Mouse (Mus musculus) kidney, postnatal 36 days (tissue): ENCODE results near the gene Hnrnpul2.
A peak's percentile ranks its signal among the peaks of the same experiment; 100 is the strongest.

Experiments used
- DNase-seq, 2 experiments: peaks; one replicate each; pipeline ENCODE4 v3.0.0; 2021 to 2022; ENCODE audit warnings: mixed read lengths in 2 of 2

The Hnrnpul2 gene

DNA sequence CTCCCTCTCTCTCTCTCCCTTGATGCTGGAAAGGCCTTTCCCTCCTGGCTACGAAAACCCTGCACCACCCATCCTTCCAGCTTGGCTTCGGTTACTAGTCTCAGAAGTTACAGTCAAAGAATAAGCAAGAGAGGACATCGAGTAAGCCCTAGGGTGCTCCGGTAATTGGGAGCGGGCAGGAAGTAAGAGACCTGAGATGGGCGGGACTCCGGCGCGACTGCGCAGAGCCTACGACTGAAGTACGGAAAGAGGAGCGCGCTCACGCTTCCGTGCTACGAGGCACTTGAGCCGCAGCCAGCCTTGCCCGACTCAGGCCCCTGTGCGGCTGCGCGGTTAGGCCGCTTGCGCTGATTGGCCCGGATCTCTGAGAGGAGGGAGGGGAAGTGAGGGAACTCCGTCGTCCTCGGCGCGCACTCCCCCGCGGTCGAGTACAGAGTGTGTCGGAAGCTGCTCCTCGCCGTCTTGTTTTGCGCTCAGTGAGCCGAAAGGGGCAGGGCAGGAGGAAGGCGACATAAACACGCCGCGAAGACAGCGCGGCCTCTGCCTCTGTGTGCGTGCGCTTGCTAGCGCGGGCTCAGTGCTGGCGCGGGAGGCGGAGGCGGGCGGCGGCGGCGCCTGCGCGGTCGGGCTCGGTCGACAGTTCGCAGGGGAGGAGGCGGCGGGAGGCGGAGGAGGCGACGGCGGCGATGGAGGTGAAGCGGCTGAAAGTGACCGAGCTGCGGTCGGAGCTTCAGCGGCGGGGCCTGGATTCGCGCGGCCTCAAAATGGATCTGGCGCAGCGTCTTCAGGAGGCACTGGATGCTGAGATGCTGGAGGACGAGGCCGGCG is at the start of gene Hnrnpul2:
Gene Hnrnpul2, plus strand, starts transcription at position 415 of the 828 bp plus-strand sequence.
- peak; percentile 99 for DNase-seq

- DNase-seq, result peak; percentile 85 to 92
Measured at GRCm38 (mm10) chr19:8770567-8771270, 49.1 kb upstream of the Hnrnpul2 start, which contains the start of gene Tmem223. Tmem223 (plus strand) TSS chr19:8770996.

DNA sequence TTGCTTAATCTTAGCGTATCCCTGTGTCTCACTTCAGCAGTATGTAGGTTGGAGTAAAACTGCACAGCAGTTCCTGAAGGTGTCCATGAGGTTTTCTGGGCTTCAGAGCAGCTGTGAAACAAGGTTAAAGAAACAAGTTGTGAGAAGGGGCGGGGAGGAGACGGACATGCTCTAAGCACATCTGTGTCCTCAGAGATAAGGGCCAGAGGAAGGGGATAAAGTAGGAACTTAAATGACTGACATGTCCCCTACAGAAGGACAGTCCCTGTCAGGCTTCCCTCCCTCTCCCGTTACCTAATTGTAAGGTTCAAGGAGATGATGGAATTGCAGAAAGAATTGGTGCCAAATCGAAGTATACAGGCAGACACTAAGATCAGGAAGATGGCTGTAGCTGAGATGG is 46.8 kb upstream of the Hnrnpul2 start:
- DNase-seq, result no peak

DNA sequence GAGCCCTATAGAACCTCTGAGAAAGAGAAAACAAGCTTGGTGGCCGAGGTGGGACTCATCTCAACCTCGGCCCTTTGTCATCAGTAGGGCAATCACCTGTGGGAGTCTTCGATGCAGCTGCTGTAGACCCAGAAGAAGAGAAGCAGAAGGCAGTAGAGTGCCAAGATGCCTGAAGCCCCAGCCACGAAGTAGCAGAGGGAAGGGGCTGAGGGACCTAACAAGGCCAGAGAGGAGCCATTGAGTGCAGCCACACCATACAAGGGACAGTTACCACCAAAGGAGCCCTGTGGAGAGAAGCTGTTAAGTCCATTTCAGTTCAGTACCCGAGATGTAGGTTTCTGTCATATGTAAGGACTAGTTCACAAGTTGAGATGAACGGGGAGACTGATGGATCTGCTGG is 46.4 kb upstream of the Hnrnpul2 start:
- no peak for DNase-seq

DNA sequence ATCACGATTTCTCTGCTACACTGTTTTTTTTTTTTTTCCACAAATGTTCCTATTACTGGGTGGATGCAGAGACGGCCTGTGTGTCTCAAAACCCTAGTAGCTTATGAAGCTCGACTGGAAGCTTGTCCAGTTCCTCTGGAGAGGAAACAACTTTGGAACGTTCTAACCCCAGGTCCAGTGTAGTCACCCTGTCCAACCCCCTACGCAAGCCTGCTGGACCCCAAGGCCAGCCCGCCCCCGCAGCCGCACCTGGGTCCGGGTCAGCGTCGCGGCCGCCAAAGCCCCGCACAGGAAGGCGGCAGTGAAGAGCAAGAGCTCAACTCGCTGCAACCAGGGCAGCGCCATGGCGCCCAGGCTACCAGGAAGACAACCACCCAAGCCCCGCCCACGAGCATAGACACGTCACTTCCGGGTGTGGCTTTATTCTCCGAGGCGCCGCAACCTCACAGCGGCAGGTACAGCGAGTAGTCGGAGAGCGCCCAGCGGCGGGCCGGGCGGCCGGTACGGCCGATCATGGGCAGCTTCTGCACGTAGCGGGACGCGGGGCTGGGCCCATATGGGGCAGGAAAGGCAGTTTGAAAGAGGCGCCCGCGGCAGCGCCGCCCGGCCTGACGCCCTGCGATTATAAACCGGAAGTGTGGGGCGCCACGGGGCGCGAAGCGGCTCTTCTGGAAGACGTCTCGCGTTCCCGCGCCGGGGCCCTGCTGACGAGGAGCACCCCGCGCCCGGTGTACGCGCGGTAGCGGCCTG is 45.5 kb upstream of the Hnrnpul2 start, which contains the start of gene Tmem179b:
Gene Tmem179b, minus strand, starts transcription at position 382 of the 750 bp plus-strand sequence.
- DNase-seq, result peak; percentile 96 to 98

DNA sequence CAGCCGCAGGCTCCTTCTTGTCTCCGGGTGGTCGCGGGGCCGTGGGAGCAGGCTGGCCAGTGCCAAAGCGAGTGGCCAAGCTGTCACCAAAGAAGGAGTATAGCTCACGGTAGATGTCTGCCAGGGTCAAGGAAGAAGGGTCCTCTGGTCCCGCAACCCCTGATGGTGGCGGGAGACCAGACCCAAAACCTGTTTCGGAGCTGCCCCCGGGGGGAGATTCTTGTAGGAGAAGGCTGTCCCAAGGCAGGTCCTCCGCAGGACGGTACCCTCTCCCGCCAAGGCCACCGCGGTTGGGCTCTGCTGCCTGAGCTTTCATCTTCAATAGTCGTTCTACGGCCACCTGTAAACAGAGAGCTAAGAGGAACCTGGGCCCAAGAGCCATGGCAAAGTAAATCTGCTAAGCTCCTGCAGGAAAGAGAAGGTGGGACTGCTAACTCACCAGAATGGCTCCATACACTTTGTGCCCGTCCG is 44.8 kb upstream of the Hnrnpul2 start:
- DNase-seq, result no peak

DNA sequence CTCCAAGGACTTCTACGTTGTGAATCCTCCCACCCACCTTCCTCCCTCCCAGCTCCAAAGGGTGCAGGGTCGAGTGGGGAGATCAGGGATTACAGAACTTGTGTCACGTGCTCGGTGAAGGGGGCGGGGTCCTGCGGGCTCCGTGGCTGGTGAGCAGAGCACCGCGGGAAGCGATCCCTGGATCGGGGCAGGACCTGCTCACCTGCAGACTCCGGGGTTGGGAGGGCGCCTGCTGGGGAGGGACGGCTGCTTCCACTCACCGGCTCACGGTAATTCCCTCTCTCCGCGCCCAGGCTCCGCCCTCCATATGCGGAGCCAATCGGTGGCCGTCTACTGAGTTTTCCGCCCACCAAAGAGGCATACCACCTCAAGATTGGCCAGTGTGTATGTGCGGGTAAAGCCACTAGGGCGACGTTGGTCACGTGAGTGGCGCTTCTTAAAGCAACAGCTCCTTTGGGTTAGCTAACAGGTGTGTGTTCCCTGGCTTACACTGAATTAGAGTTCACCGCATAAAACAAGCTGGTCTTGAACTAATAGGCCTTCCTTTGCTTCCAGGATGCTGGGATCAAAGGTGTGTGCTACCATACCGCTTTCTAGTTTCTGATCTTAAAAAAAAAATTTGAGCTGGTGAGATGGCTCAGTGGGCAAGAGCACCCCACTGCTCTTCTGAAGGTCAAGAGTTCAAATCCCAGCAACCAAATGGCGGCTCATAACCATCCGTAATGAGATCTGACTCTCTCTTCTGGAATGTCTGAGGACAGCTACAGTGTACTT is 33.6 kb upstream of the Hnrnpul2 start, which contains the start of gene Taf6l:
Gene Taf6l, minus strand, starts transcription at position 410 of the 774 bp plus-strand sequence.
- DNase-seq, result peak; percentile 96 to 98

DNA sequence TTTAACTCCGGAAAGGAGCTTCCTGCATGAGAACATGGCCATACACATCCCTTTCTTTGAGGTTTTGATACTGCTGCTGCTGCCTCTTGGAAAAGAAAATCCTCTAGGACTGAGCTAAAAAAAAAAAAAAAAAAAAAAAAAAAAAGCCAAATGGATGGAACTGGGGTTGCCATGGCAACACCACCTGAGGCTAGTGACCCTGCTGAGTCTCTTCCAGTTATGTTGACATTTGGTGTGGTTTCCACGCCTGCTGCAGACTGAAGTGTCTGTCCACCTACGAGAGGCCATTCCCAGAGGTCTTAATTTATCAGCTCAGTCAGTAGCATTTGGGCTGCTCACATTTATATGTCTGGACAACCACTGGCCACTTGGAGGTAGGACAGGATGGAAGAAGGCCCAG is 31.3 kb upstream of the Hnrnpul2 start:
- DNase-seq, result no peak

GRCm38 (mm10) chr19:8789171-8789570 is 30.6 kb upstream of the Hnrnpul2 start:
- no peak for DNase-seq

DNA sequence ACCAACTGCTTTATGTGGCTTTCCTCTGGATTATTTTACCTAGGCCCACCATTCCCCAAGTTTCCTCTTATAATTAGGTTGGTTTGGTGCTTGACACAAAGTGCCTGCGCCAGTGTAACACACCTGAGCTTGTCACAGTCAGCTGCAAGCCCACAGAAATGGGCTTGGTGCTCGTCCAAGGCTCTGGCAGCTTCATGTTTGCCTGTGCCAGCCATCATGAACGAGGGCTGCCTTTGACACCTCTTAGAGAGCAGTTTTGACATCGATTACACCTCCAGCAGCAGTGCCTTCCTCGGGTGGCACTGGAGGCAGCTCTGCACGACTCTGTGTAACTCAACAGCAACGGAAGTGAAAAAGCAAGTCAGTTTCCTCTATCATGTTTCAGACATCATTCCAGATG is 29.6 kb upstream of the Hnrnpul2 start:
- no peak for DNase-seq

GRCm38 (mm10) chr19:8798264-8798946 is 21.4 kb upstream of the Hnrnpul2 start, which contains the start of gene Polr2g:
Polr2g (minus strand) TSS chr19:8798577.
- peak; percentile 95 for DNase-seq

GRCm38 (mm10) chr19:8798947-8799315 is 20.9 kb upstream of the Hnrnpul2 start:
- no peak for DNase-seq

DNA sequence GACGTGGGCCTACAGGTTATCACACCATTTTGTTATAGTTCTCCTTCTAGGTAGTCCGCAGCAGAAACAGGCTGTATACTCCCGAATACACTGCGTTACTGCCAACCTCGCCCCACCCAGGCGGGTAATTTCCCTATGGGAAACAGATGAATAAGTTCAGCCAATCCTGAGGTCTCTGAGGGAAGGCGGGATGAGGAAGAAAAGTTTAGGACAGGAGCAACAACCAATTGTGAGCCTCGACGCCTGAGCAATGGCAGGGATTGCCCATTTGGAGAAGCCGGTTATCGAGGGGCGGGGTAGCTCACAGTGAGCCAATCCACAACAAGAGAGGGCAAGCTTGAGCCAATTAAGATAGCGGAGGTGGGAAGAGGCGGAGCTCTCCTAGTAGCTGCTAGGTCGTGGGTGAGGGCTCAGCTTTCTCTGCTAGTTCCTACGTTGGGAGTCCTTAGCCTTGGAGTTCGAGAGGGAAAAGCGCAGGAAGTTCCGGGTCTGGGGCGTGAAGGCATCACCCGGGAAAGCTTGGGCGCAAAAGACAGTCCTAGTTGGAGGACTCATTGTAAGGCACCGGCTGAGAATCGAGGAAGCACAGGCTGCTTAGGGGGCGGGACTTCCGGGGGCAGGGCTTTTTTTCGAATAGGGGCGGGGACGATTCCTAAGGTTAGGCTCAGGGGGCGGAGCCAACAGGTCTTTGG is 17.5 kb upstream of the Hnrnpul2 start, which contains the start of gene Zbtb3:
Gene Zbtb3, plus strand, starts transcription at position 426 of the 692 bp plus-strand sequence.
- peak; percentile 94 to 99 for DNase-seq

DNA sequence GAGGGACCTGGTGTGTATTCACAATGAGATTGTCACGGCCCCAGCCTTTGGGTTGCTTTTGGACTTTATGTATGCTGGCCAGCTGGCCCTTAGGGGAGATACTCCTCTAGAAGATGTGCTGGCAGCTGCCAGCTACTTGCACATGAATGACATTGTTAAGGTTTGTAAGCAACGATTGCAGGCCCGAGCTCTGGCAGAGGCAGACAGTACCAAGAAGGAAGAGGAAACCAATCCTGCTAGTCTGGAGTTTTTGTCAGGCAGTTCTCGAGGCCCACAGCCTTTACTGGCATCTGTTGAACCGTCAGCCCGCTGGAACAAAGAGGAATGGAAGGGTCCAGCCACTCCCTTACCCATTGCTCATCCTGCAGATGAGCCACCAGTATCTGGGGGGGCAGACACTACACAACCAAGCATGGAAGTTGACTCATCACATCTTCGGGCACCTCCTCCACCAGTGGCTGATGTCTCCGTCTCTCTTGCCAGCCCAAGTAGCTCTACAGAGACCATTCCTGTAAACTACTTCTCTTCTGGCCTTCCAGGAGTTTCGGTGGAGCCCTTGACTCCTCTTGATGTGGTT is 16.5 kb upstream of the Hnrnpul2 start:
- DNase-seq, result no peak

- DNase-seq, result no peak
Measured at GRCm38 (mm10) chr19:8803879-8804660, 15.7 kb upstream of the Hnrnpul2 start.

DNA sequence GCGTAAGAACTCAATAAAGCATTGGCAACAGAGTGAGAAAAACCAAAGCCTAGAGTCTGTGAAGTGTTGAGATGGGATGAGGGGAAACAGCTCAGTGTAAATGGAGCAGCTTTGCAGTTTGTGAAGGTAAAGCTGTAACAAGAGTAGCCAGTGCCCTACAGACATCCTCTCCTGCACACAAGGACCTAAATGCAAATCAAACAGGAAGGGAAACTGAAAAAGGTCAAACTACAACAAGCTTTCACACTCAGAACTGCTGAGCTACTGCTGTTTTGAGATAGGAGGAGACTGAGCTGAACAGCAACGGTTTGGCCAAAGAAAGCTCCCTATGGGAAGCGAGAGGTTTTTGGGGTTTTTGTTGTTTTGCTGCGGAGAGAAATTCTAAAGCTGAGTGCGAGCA is 13.0 kb upstream of the Hnrnpul2 start:
- DNase-seq, result no peak

DNA sequence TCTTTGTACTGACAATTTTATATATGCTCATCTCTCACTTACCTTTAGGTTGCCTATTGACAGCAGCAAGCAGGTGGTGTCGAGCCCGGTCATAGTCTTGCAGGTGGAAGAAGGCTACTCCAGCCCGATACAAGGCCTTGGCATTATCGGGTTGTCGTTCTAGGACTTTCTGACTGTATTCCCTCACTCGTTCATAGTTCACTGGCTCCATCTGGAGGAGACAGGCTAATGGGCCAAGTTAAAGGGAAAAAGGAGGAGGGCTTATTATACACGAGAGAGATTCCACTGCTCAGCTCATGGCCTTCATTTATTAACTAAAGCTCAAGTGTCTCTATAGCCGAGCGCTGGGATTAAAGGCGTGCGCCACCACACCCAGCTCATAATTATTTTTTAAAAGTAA is 4.0 kb upstream of the Hnrnpul2 start:
- peak; percentile 53 to 61 for DNase-seq

DNA sequence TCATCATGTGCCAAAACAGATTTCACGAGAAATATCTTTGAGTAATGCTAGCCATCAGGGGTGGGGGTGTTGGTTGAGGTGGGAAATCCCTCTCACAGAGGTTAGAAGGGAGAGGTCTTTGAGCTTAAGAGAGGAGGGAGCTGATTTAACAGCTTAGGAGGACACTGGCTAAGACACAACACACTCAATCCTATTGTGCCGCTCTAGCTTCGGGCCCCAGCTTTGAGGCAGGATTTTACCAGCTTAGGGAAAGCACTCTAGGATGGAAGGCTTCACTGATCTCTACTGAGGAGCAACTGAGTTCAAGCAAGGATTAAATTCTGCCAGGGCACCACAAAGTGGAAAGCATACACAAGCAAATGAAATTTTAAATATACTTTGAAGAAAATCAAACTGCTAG is 2.8 kb upstream of the Hnrnpul2 start:
- no peak for DNase-seq

DNA sequence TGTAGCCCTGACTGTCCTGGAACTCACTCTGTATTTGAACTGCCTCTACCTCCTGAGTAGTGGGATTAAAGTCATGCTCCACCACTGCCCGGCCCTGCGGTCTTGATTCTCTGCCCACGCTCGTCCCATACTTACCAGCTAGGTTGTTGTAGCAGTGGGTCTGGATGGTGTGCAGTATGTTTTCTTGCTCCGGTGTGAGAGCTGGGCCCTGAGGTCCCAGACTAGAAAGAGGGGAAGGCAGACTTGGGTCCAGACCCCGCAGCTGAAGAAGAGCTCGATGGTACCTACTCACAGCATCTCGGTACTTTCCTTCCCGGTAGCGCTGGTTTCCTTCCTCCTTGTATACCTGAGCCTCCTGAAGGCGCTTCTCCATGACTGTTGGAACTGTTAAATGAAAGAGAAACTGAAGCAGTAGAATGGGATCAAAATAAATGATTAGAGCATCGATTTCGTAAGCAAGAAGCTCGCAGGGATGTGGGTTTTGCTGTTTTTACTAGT is 1.5 kb upstream of the Hnrnpul2 start:
- DNase-seq, result no peak
